In genomic region chr1:194626109-194626508, GRCm38 (mm10) we compare ENCODE assay signal across 13 mouse cellular contexts. TPM values are rescaled to one million over a fixed set of nuclear protein-coding genes. Genes with fewer than 3 reads are reported as not detected.
DNase-seq lines count a peak whose midpoint lies in the region; ATAC-seq and TF ChIP-seq lines count a peak whose summit lies in the region.
"Had no signal": no experiment of that assay in that cellular context is flagged by ENCODE, and none has a peak within 500 bp of the region (broad histone marks: within the 10 kb centered on the region; RNA-seq: fewer than 3 reads in every experiment).

No protein-coding gene starts in this region.

- 72% methylated on average over 2 of the region's 2 CpGs for WGBS in embryonic facial prominence, embryonic 13.5 days
- 87% methylated on average over 2 of the region's 2 CpGs for WGBS in embryonic facial prominence, embryonic 10.5 days
- 38% methylated on average over 2 of the region's 2 CpGs for WGBS in liver, embryonic 14.5 days (ENCODE audit: insufficient replicate concordance)
- WGBS in forebrain, postnatal 0 days, result 64% methylated on average over 2 of the region's 2 CpGs
- WGBS in thymus, adult 2 months, result 9% methylated on average over 2 of the region's 2 CpGs

- no peaks in the 10 kb centered on the region for H3K9me3 ChIP-seq in embryonic facial prominence, embryonic 13.5 days
- no peaks in the 10 kb centered on the region for H3K9me3 ChIP-seq in embryonic facial prominence, embryonic 10.5 days
- H3K9me3 ChIP-seq in liver, embryonic 14.5 days (ENCODE audit: control insufficient read depth, low read length), result no peaks in the 10 kb centered on the region
- H3K9me3 ChIP-seq in forebrain, postnatal 0 days (ENCODE audit: low read length), result no peaks in the 10 kb centered on the region

- intact Hi-C loops in left cerebral cortex, postnatal 36 days (cut with DNase I), result loop anchor here (10.0 kb wide), 3 partner anchors 129 to 1241 kb away; no protein-coding TSS in a partner anchor

- ATAC-seq in embryonic facial prominence, embryonic 13.5 days (ENCODE audit: insufficient number of reproducible peaks, insufficient read depth, low FRiP score, low TSS enrichment, low read depth), result no peak
- ATAC-seq in liver, embryonic 14.5 days (ENCODE audit: insufficient read depth), result 0 out of 2 replicates have a peak, but pooled peaks have one; percentile 29
- no peak for ATAC-seq in forebrain, postnatal 0 days

- peak overlapping the region; percentile 34; the same call in 1 of the 2 replicates for H3K4me2 ChIP-seq in embryonic facial prominence, embryonic 13.5 days
- no peak overlapping the region for H3K4me2 ChIP-seq in liver, embryonic 14.5 days (ENCODE audit: low read depth)
- peak overlapping the region; percentile 89 for H3K4me2 ChIP-seq in forebrain, postnatal 0 days (ENCODE audit: low read depth)
- H3K4me2 ChIP-seq in myocyte (ENCODE audit: low read depth), result peak overlapping the region; percentile 7
- H3K4me2 ChIP-seq: heart, embryonic 11.5 days had no signal

- no peak for TF ChIP-seq POLR2A in myocyte (IDR thresholded peaks at IDR 0.05; ENCODE audit: insufficient read length, low read depth)
- no peak for TF ChIP-seq POLR2A in thymus, adult 2 months (IDR thresholded peaks at IDR 0.05; ENCODE audit: control insufficient read depth, extremely low read depth, insufficient read depth, low read length, poor library complexity)

- no peak for TF ChIP-seq EP300 in liver, embryonic 14.5 days (IDR thresholded peaks at IDR 0.05; ENCODE audit: low read depth)

- H3ac ChIP-seq in myocyte (ENCODE audit: control insufficient read depth, insufficient read length), result no peak overlapping the region

- H3K9ac ChIP-seq in embryonic facial prominence, embryonic 13.5 days, result no peak overlapping the region
- H3K9ac ChIP-seq in liver, embryonic 14.5 days (replicated peaks), result no peak overlapping the region
- H3K9ac ChIP-seq in forebrain, postnatal 0 days, result no peak overlapping the region

- peaks cover 47% of the 10 kb centered on the region for H3K79me2 ChIP-seq in myocyte (ENCODE audit: control insufficient read depth, insufficient read depth)

- H3K27me3 ChIP-seq in embryonic facial prominence, embryonic 13.5 days, result peaks cover 8% of the 10 kb centered on the region; the same call in 1 of the 2 replicates
- H3K27me3 ChIP-seq in embryonic facial prominence, embryonic 10.5 days (replicated peaks; ENCODE audit: low read depth, poor library complexity, severe bottlenecking), result peaks cover 11% of the 10 kb centered on the region
- no peaks in the 10 kb centered on the region for H3K27me3 ChIP-seq in liver, embryonic 14.5 days (ENCODE audit: control insufficient read depth, insufficient read depth, low read length)
- H3K27me3 ChIP-seq in forebrain, postnatal 0 days (ENCODE audit: insufficient read depth, low read length), result no peaks in the 10 kb centered on the region
- H3K27me3 ChIP-seq in myocyte (ENCODE audit: control insufficient read depth, insufficient read depth, insufficient read length), result no peaks in the 10 kb centered on the region
- H3K27me3 ChIP-seq in thymus, adult 2 months (ENCODE audit: control insufficient read depth, insufficient read depth, low read length), result no peaks in the 10 kb centered on the region

- DNase-seq in embryonic facial prominence, embryonic 10.5 days (ENCODE audit: low spot score), result no peak
- DNase-seq in liver, embryonic 14.5 days (ENCODE audit: low read depth in 3 of 3, low spot score in 3 of 3), result no peak
- DNase-seq in liver, result no peak
- no peak for DNase-seq in forebrain, postnatal 0 days
- DNase-seq in thymus, adult 2 months, result no peak
- no peak for DNase-seq in left cerebral cortex, postnatal 36 days (ENCODE audit: low spot score in 2 of 2)
- DNase-seq: adrenal gland, postnatal 14 days; cerebellum, adult 9-11 months had no signal

- peaks cover 67% of the 10 kb centered on the region for H3K4me1 ChIP-seq in embryonic facial prominence, embryonic 13.5 days
- peaks cover 98% of the 10 kb centered on the region for H3K4me1 ChIP-seq in embryonic facial prominence, embryonic 10.5 days
- peaks cover 0 to 23% of the 10 kb centered on the region in 2 experiments; a peak in 2 of 4 replicates for H3K4me1 ChIP-seq in liver, embryonic 14.5 days (replicated peaks; ENCODE audit: control insufficient read depth in 2 of 2, insufficient read depth in 2 of 2, low read length in 1 of 2)
- H3K4me1 ChIP-seq in forebrain, postnatal 0 days (ENCODE audit: insufficient read depth), result peaks cover 59% of the 10 kb centered on the region
- H3K4me1 ChIP-seq in thymus, adult 2 months (replicated peaks; ENCODE audit: control insufficient read depth, insufficient read depth, low read length), result no peaks in the 10 kb centered on the region

- peak overlapping the region; percentile 44; the same call in 1 of the 2 replicates for H3K27ac ChIP-seq in embryonic facial prominence, embryonic 13.5 days
- H3K27ac ChIP-seq in embryonic facial prominence, embryonic 10.5 days (replicated peaks), result no peak overlapping the region
- no peak overlapping the region for H3K27ac ChIP-seq in liver, embryonic 14.5 days
- no peak overlapping the region for H3K27ac ChIP-seq in forebrain, postnatal 0 days (ENCODE audit: low read depth, low read length)
- no peak overlapping the region for H3K27ac ChIP-seq in thymus, adult 2 months (ENCODE audit: control insufficient read depth, insufficient read depth, low read length)
- H3K27ac ChIP-seq: kidney, postnatal 0 days; macrophage had no signal

- no peak for TF ChIP-seq CTCF in liver, embryonic 14.5 days (IDR thresholded peaks at IDR 0.05; ENCODE audit: low read depth)
- TF ChIP-seq CTCF in forebrain, postnatal 0 days (IDR thresholded peaks at IDR 0.05; ENCODE audit: low read depth), result no peak
- no peak for TF ChIP-seq CTCF in thymus, adult 2 months (IDR thresholded peaks at IDR 0.05; ENCODE audit: borderline replicate concordance, control insufficient read depth, extremely low read depth, insufficient read depth, low read length, poor library complexity)

- no peaks in the 10 kb centered on the region for H3K36me3 ChIP-seq in embryonic facial prominence, embryonic 13.5 days
- H3K36me3 ChIP-seq in embryonic facial prominence, embryonic 10.5 days (replicated peaks), result no peaks in the 10 kb centered on the region
- no peaks in the 10 kb centered on the region for H3K36me3 ChIP-seq in liver, embryonic 14.5 days (replicated peaks; ENCODE audit: control insufficient read depth, insufficient read depth, low read depth)
- no peaks in the 10 kb centered on the region for H3K36me3 ChIP-seq in forebrain, postnatal 0 days (ENCODE audit: insufficient read depth)
- H3K36me3 ChIP-seq in myocyte (ENCODE audit: control insufficient read depth, insufficient read depth), result no peaks in the 10 kb centered on the region
- H3K36me3 ChIP-seq in thymus, adult 2 months (ENCODE audit: control insufficient read depth, insufficient read depth, low read length), result no peaks in the 10 kb centered on the region

- H3K4me3 ChIP-seq in embryonic facial prominence, embryonic 13.5 days, result no peak overlapping the region
- no peak overlapping the region for H3K4me3 ChIP-seq in embryonic facial prominence, embryonic 10.5 days
- H3K4me3 ChIP-seq in liver, embryonic 14.5 days (ENCODE audit: insufficient read depth in 1 of 2, low read depth in 2 of 2, low read length in 2 of 2), result no peak overlapping the region
- peak overlapping the region; percentile 85; the same call in 1 of the 2 replicates for H3K4me3 ChIP-seq in forebrain, postnatal 0 days (ENCODE audit: low read depth, low read length)
- no peak overlapping the region for H3K4me3 ChIP-seq in myocyte
- no peak overlapping the region for H3K4me3 ChIP-seq in thymus, adult 2 months (ENCODE audit: control insufficient read depth, insufficient read depth, low read length)

TF ChIP-seq in myocyte, 11 proteins besides CTCF, POLR2A, EP300 and RAD21:
- TF ChIP-seq MYOG (IDR thresholded peaks at IDR 0.05; ENCODE audit: control insufficient read depth in 1 of 3, insufficient read depth in 1 of 3, insufficient read length in 2 of 3, low read depth in 2 of 3) (no peak), TCF12 (IDR thresholded peaks at IDR 0.05; ENCODE audit: insufficient read depth, poor library complexity, severe bottlenecking) (no peak), USF1 (IDR thresholded peaks at IDR 0.05; ENCODE audit: low read depth) (no peak), SRF (IDR thresholded peaks at IDR 0.05; ENCODE audit: control insufficient read depth, insufficient read length, low read depth) (no peak), E2F4 (IDR thresholded peaks at IDR 0.05; ENCODE audit: insufficient read depth) (no peak), CEBPB (IDR thresholded peaks at IDR 0.05; ENCODE audit: insufficient read depth, poor library complexity, severe bottlenecking) (no peak), POLR2AphosphoS2 (IDR thresholded peaks at IDR 0.05; ENCODE audit: insufficient read length, low read depth) (no peak), MAX (IDR thresholded peaks at IDR 0.05; ENCODE audit: low read depth) (no peak), MYOD1 (IDR thresholded peaks at IDR 0.05; ENCODE audit: control insufficient read depth in 1 of 3, insufficient read length in 2 of 3, low read depth in 2 of 3) (no peak), TCF3 (IDR thresholded peaks at IDR 0.05; ENCODE audit: insufficient read length, low read depth) (no peak), REST (IDR thresholded peaks at IDR 0.05; ENCODE audit: insufficient read depth, insufficient read length) (no peak)

RNA-seq across cellular contexts. Expression of gene Plxna2, which starts 8.1 kb away (rescaled TPM):
- polyA plus RNA-seq in embryonic facial prominence, embryonic 13.5 days (2015; fragmentation: Nextera tagmentation; extraction: Ambion mirVana), result 10.3 and 10.7 TPM in 2 replicates
- polyA plus RNA-seq in embryonic facial prominence, embryonic 10.5 days (2016; fragmentation: Nextera tagmentation; extraction: Ambion mirVana), result 12.9 and 15.3 TPM in 2 replicates
- 1.1 TPM in 2 replicates for polyA plus RNA-seq in liver, embryonic 14.5 days (2012; rRNA removed)
- polyA plus RNA-seq in liver, embryonic 14.5 days (2014; fragmentation: Nextera tagmentation; extraction: Ambion mirVana), result 1.2 and 1.9 TPM in 2 replicates
- 69.3 and 83.6 TPM in 2 replicates for total RNA-seq in forebrain, postnatal 0 days (2014; rRNA removed)
- polyA plus RNA-seq in forebrain, postnatal 0 days (2015; fragmentation: Nextera tagmentation; extraction: Ambion mirVana), result 14.5 and 18.6 TPM in 2 replicates
- 3.6 TPM for polyA plus RNA-seq in myocyte (2012; fragmentation: generic; extraction: Trizol)
- 3.2 and 4.0 TPM in 2 replicates for polyA plus RNA-seq in thymus, adult 2 months (2012; rRNA removed)
- 100 to 1,000 TPM in 1 of 2 experiments, 10 to 100 TPM in 1; 88.2 to 106 TPM for total RNA-seq in left cerebral cortex, postnatal 36 days (2021)
